Mouse (Mus musculus): Measurements from ENCODE around the gene Prdx2.

GRCm38 (mm10) chr8:84975434-84975833 lies 6.0 kb downstream of the Prdx2 start:
- TF ChIP-seq CTCF (IDR thresholded peaks at IDR 0.05) = peak; percentile 89
- peak; percentile 58; the same call in 1 of the 2 replicates for TF ChIP-seq EP300 (IDR thresholded peaks at IDR 0.05; ENCODE audit: insufficient read depth, low read depth, low read length)
